ENCODE assay signal across 14 mouse cellular contexts in the genomic region with DNA sequence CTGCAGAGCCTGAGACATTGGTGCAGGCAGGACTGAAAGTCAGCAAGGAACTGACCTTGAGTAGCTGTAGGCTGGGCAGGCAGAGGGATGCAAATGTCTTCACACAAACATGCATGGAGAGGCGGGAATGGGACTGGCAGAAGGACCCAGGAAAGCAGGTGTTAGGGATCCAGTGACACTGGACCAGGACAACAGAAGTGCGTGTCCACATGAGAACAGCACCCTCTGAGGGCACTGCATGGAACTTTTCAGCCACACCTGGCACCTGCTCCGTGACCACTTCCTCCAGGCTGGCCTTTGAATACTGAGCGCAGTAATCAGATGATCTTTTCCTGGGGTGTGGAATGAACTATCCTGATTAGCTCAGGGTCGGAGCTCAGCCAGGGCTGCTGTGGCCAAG.
"Had no signal": no experiment of that assay in that cellular context is flagged by ENCODE, and none has a peak within 500 bp of the region (broad histone marks: within the 10 kb centered on the region; RNA-seq: fewer than 3 reads in every experiment).

No protein-coding gene starts in this region.

- H3K4me2 ChIP-seq: limb, embryonic 15.5 days; liver, embryonic 15.5 days; lung, embryonic 15.5 days; midbrain, embryonic 15.5 days; neural tube, embryonic 13.5 days had no signal

- H3K27ac ChIP-seq: limb, embryonic 15.5 days; liver, embryonic 15.5 days; lung, embryonic 15.5 days; midbrain, embryonic 10.5 days; midbrain, embryonic 15.5 days; neural tube, embryonic 13.5 days had no signal

- DNase-seq: kidney, adult 18-20 months; kidney, postnatal 10 days; kidney, postnatal 4 days; lung, postnatal 4 days; retina, postnatal 1 day; right cerebral cortex, postnatal 4 days; spleen, adult 18-20 months; thymus, postnatal 36 days had no signal

- H3K27me3 ChIP-seq: limb, embryonic 15.5 days; liver, embryonic 15.5 days; lung, embryonic 15.5 days; midbrain, embryonic 15.5 days; neural tube, embryonic 13.5 days had no signal

- H3K9ac ChIP-seq: limb, embryonic 15.5 days; liver, embryonic 15.5 days; lung, embryonic 15.5 days; midbrain, embryonic 15.5 days; neural tube, embryonic 13.5 days had no signal

- H3K4me1 ChIP-seq: limb, embryonic 15.5 days; liver, embryonic 15.5 days; lung, embryonic 15.5 days had no signal

- ATAC-seq: midbrain, embryonic 15.5 days had no signal

- H3K4me3 ChIP-seq: limb, embryonic 15.5 days; liver, embryonic 15.5 days; lung, embryonic 15.5 days; midbrain, embryonic 10.5 days; midbrain, embryonic 15.5 days; neural tube, embryonic 13.5 days had no signal

- H3K36me3 ChIP-seq: limb, embryonic 15.5 days; liver, embryonic 15.5 days; lung, embryonic 15.5 days; midbrain, embryonic 10.5 days; midbrain, embryonic 15.5 days; neural tube, embryonic 13.5 days had no signal

- H3K9me3 ChIP-seq: limb, embryonic 15.5 days; liver, embryonic 15.5 days; lung, embryonic 15.5 days; midbrain, embryonic 10.5 days; midbrain, embryonic 15.5 days; neural tube, embryonic 13.5 days had no signal
